Mouse (Mus musculus) urinary bladder, postnatal 10 days (tissue): ENCODE measurements at regions not wholly inside any gene's neighbourhood (a gene's known extent, or its start where the extent isn't known, plus 50 kb on each side); places are given as distances from the start of the nearest gene placed in this dataset.

Source experiments
- DNase-seq: peaks from one replicate; pipeline ENCODE4 v3.0.0; 2022; ENCODE audit warnings: low spot score

GRCm38 (mm10) chr12:110224250-110224649 is 54.6 kb upstream of the Dio3 start:
- DNase-seq, result no peak

GRCm38 (mm10) chr12:110228011-110228411 is 50.9 kb upstream of the Dio3 start:
- DNase-seq, result no peak
